In the genomic region with DNA sequence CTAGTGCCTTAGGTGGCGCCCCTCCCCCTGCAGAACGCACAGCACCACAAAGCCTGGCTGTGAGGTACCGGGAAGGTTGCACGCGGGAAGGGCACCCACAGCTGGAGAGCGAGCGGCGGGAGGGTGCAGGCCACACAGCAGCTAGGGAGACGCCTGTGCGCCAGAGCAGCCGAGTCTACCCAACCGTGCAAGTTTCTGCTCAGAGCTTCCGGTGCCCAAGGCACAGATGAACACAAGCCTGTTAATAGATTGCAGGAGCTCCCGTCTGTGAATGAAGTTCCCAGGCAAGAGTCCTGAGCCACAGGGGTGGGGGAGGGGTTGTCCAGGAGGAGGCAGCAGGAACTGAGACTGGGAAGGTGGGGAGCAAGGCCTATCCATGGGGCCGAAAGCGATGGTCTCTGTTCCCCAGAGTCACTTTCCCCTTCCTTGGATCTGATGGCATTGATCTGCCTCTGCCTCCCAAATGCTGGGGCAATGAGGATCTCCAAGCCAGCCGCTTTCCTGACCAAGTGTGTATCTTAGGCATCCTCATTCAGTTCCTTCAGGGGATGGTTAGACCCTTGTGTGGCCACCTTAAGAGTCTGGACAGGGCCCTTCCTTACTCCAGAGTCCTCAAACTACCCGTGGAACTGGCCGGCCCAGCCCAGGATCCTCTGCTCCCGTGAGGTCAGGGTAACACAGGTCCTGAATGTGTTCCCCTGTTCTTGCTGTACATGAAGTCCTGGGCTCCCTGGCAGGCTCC, we compare ENCODE assay signal across 8 mouse cellular contexts. TPM values are rescaled to one million over a fixed set of nuclear protein-coding genes. Genes with fewer than 3 reads are reported as not detected.
A peak's percentile ranks its signal among the peaks of the same experiment; 100 is the strongest.
DNase-seq lines count a peak whose midpoint lies in the region; ATAC-seq and TF ChIP-seq lines count a peak whose summit lies in the region.

No protein-coding gene starts in this region.

- peaks cover 23% of the 10 kb centered on the region for H3K4me1 ChIP-seq in intestine, embryonic 14.5 days (replicated peaks; ENCODE audit: control insufficient read depth, insufficient read depth, low read length)
- peaks cover 9% of the 10 kb centered on the region for H3K4me1 ChIP-seq in intestine, postnatal 0 days (replicated peaks; ENCODE audit: control insufficient read depth, insufficient read depth, low read length)
- H3K4me1 ChIP-seq in forebrain, embryonic 16.5 days (replicated peaks; ENCODE audit: control insufficient read depth, insufficient read depth, low read length) = peaks cover 10% of the 10 kb centered on the region
- H3K4me1 ChIP-seq in limb, embryonic 11.5 days (ENCODE audit: control insufficient read depth, insufficient read depth, low read length) = peaks cover 48% of the 10 kb centered on the region
- H3K4me1 ChIP-seq in stomach, embryonic 15.5 days = peaks cover 42% of the 10 kb centered on the region

- no peaks in the 10 kb centered on the region for H3K36me3 ChIP-seq in intestine, embryonic 14.5 days (ENCODE audit: control insufficient read depth, insufficient read depth, low read length)
- no peaks in the 10 kb centered on the region for H3K36me3 ChIP-seq in intestine, postnatal 0 days (ENCODE audit: control insufficient read depth, insufficient read depth)
- H3K36me3 ChIP-seq in forebrain, embryonic 16.5 days (ENCODE audit: control insufficient read depth, insufficient read depth) = no peaks in the 10 kb centered on the region
- H3K36me3 ChIP-seq in limb, embryonic 11.5 days (ENCODE audit: control insufficient read depth, insufficient read depth, low read length) = no peaks in the 10 kb centered on the region
- H3K36me3 ChIP-seq in stomach, embryonic 15.5 days = no peaks in the 10 kb centered on the region

- no peaks in the 10 kb centered on the region for H3K9me3 ChIP-seq in intestine, embryonic 14.5 days (ENCODE audit: control insufficient read depth, low read length)
- no peaks in the 10 kb centered on the region for H3K9me3 ChIP-seq in intestine, postnatal 0 days (ENCODE audit: control insufficient read depth)
- H3K9me3 ChIP-seq in forebrain, embryonic 16.5 days (ENCODE audit: control insufficient read depth, low read length) = no peaks in the 10 kb centered on the region
- no peaks in the 10 kb centered on the region for H3K9me3 ChIP-seq in limb, embryonic 11.5 days (ENCODE audit: control insufficient read depth, low read length)
- H3K9me3 ChIP-seq in stomach, embryonic 15.5 days = no peaks in the 10 kb centered on the region

- no peak for DNase-seq in intestine, embryonic 14.5 days (ENCODE audit: low spot score)
- peak; percentile 80 for DNase-seq in limb, embryonic 11.5 days (ENCODE audit: low spot score)
- no peak for DNase-seq in cerebellum, adult 11 months
- DNase-seq in gastrocnemius, adult 8-10 months (ENCODE audit: low spot score in 2 of 2) = no peak
- DNase-seq in layer of hippocampus, adult 9-10 months (ENCODE audit: low spot score) = no peak

- no peaks in the 10 kb centered on the region for H3K27me3 ChIP-seq in intestine, embryonic 14.5 days (replicated peaks; ENCODE audit: control insufficient read depth, insufficient read depth, low read length)
- H3K27me3 ChIP-seq in intestine, postnatal 0 days (replicated peaks; ENCODE audit: control insufficient read depth, insufficient read depth, low read length) = no peaks in the 10 kb centered on the region
- H3K27me3 ChIP-seq in forebrain, embryonic 16.5 days (replicated peaks; ENCODE audit: control insufficient read depth, insufficient read depth, low read length) = no peaks in the 10 kb centered on the region
- no peaks in the 10 kb centered on the region for H3K27me3 ChIP-seq in limb, embryonic 11.5 days (ENCODE audit: control insufficient read depth, insufficient read depth, low read length)
- H3K27me3 ChIP-seq in stomach, embryonic 15.5 days (replicated peaks) = no peaks in the 10 kb centered on the region

- H3K4me3 ChIP-seq in intestine, embryonic 14.5 days (ENCODE audit: low read depth, low read length) = no peak overlapping the region
- no peak overlapping the region for H3K4me3 ChIP-seq in intestine, postnatal 0 days (ENCODE audit: low read depth, low read length)
- no peak overlapping the region for H3K4me3 ChIP-seq in forebrain, embryonic 16.5 days (replicated peaks; ENCODE audit: low read length)
- H3K4me3 ChIP-seq in limb, embryonic 11.5 days (ENCODE audit: low read depth, low read length) = no peak overlapping the region
- no peak overlapping the region for H3K4me3 ChIP-seq in stomach, embryonic 15.5 days (replicated peaks)

- WGBS in intestine, embryonic 14.5 days = 20% methylated on average over 20 of the region's 20 CpGs
- WGBS in intestine, postnatal 0 days = 34% methylated on average over 20 of the region's 20 CpGs
- 10% methylated on average over 20 of the region's 20 CpGs for WGBS in forebrain, embryonic 16.5 days
- 7% methylated on average over 20 of the region's 20 CpGs for WGBS in limb, embryonic 11.5 days
- 22% methylated on average over 20 of the region's 20 CpGs for WGBS in stomach, embryonic 15.5 days

- TF ChIP-seq CTCF in intestine, postnatal 0 days (IDR thresholded peaks at IDR 0.05; ENCODE audit: low read depth) = no peak

- H3K4me2 ChIP-seq in intestine, embryonic 14.5 days (ENCODE audit: low read length) = peak overlapping the region; percentile 31
- no peak overlapping the region for H3K4me2 ChIP-seq in intestine, postnatal 0 days (replicated peaks; ENCODE audit: low read depth)
- peak overlapping the region; percentile 30 for H3K4me2 ChIP-seq in forebrain, embryonic 16.5 days (ENCODE audit: low read length)
- H3K4me2 ChIP-seq in limb, embryonic 11.5 days (ENCODE audit: low read depth, severe bottlenecking) = peak overlapping the region; percentile 28
- H3K4me2 ChIP-seq in stomach, embryonic 15.5 days = peak overlapping the region; percentile 19; the same call in 1 of the 2 replicates

- no peak for ATAC-seq in intestine, embryonic 14.5 days (replicated peaks; ENCODE audit: low FRiP score, low TSS enrichment, low read depth)
- ATAC-seq in intestine, postnatal 0 days = no peak
- ATAC-seq in forebrain, embryonic 16.5 days = no peak
- peak; percentile 29; the same call in 1 of the 2 replicates for ATAC-seq in limb, embryonic 11.5 days (ENCODE audit: insufficient number of reproducible peaks, low FRiP score, low TSS enrichment, low read depth)
- ATAC-seq in stomach, embryonic 15.5 days (ENCODE audit: insufficient read depth, low FRiP score, low read depth) = no peak

- H3K9ac ChIP-seq in intestine, embryonic 14.5 days (ENCODE audit: low read length) = no peak overlapping the region
- H3K9ac ChIP-seq in intestine, postnatal 0 days (ENCODE audit: low read depth, low read length) = no peak overlapping the region
- no peak overlapping the region for H3K9ac ChIP-seq in forebrain, embryonic 16.5 days (replicated peaks; ENCODE audit: low read depth, low read length)
- peak overlapping the region; percentile 43 for H3K9ac ChIP-seq in limb, embryonic 11.5 days (ENCODE audit: low read length)
- no peak overlapping the region for H3K9ac ChIP-seq in stomach, embryonic 15.5 days

- H3K27ac ChIP-seq in intestine, embryonic 14.5 days (ENCODE audit: low read depth) = peak overlapping the region; percentile 51; the same call in 1 of the 2 replicates
- H3K27ac ChIP-seq in intestine, postnatal 0 days (ENCODE audit: low read depth, low read length) = no peak overlapping the region
- H3K27ac ChIP-seq in forebrain, embryonic 16.5 days (ENCODE audit: low read length) = no peak overlapping the region
- H3K27ac ChIP-seq in limb, embryonic 11.5 days (replicated peaks; ENCODE audit: low read depth, low read length) = peak overlapping the region; percentile 90
- peak overlapping the region; percentile 31; the same call in 1 of the 2 replicates for H3K27ac ChIP-seq in stomach, embryonic 15.5 days

RNA-seq across cellular contexts. Expression of gene Bak1, which starts 11.7 kb away (rescaled TPM):
- polyA plus RNA-seq in intestine, embryonic 14.5 days (2014; fragmentation: Nextera tagmentation; extraction: Ambion mirVana) = 10.1 and 11.2 TPM in 2 replicates
- polyA plus RNA-seq in intestine, postnatal 0 days (2015; fragmentation: Nextera tagmentation; extraction: Ambion mirVana) = 18.1 and 18.2 TPM in 2 replicates
- 2.2 and 2.7 TPM in 2 replicates for polyA plus RNA-seq in forebrain, embryonic 16.5 days (2015; fragmentation: Nextera tagmentation; extraction: Ambion mirVana)
- 10.9 and 15.6 TPM in 2 replicates for polyA plus RNA-seq in limb, embryonic 11.5 days (2014; fragmentation: Nextera tagmentation; extraction: Ambion mirVana)
- 4.6 and 5.7 TPM in 2 replicates for polyA plus RNA-seq in stomach, embryonic 15.5 days (2015; fragmentation: Nextera tagmentation; extraction: Ambion mirVana)
- total RNA-seq in gastrocnemius, adult 8-10 months (2022) = 10 to 100 TPM; 18.8 to 22.3 (median 21.4) TPM

RNA-seq across cellular contexts. Expression of gene Itpr3, which starts 16.6 kb away (rescaled TPM):
- polyA plus RNA-seq in intestine, embryonic 14.5 days (2014; fragmentation: Nextera tagmentation; extraction: Ambion mirVana) = 14.2 and 16.5 TPM in 2 replicates
- 6.1 and 7.2 TPM in 2 replicates for polyA plus RNA-seq in intestine, postnatal 0 days (2015; fragmentation: Nextera tagmentation; extraction: Ambion mirVana)
- 0.63 and 0.73 TPM in 2 replicates for polyA plus RNA-seq in forebrain, embryonic 16.5 days (2015; fragmentation: Nextera tagmentation; extraction: Ambion mirVana)
- 2.5 and 3.0 TPM in 2 replicates for polyA plus RNA-seq in limb, embryonic 11.5 days (2014; fragmentation: Nextera tagmentation; extraction: Ambion mirVana)
- 10.8 and 12.3 TPM in 2 replicates for polyA plus RNA-seq in stomach, embryonic 15.5 days (2015; fragmentation: Nextera tagmentation; extraction: Ambion mirVana)
- total RNA-seq in gastrocnemius, adult 8-10 months (2022) = 1 to 10 TPM; 1.4 to 2.8 (median 2.0) TPM

Comparison
In these comparisons a context has a peak if more than half of its experiments do, and no peak if none do; other contexts are left out.
1. H3K27ac ChIP-seq: peak in intestine, embryonic 14.5 days (single experiment), limb, embryonic 11.5 days (single experiment) and stomach, embryonic 15.5 days (single experiment); none in intestine, postnatal 0 days (single experiment) and forebrain, embryonic 16.5 days (single experiment).